Mouse (Mus musculus): ENCODE measurements at regions not wholly inside any gene's neighbourhood (a gene's known extent, or its start where the extent isn't known, plus 50 kb on each side); places are given as distances from the start of the nearest gene placed in this dataset.

- no peak for ATAC-seq (ENCODE audit: low read depth)
- WGBS (ENCODE audit: insufficient replicate concordance): 81% methylated on average over 7 of the region's 7 CpGs
Measured at GRCm38 (mm10) chr12:79999868-80000370, 112.9 kb downstream of the Zfp36l1 start.

GRCm38 (mm10) chr12:79998788-79999187, 114.0 kb downstream of the Zfp36l1 start:
- no peak overlapping the region for H3K4me2 ChIP-seq (ENCODE audit: low read depth, low read length)
- no peak overlapping the region for H3K27ac ChIP-seq (ENCODE audit: low read length)
- H3K36me3 ChIP-seq (ENCODE audit: control insufficient read depth, insufficient read depth): no peaks in the 10 kb centered on the region
- peaks cover 13% of the 10 kb centered on the region for H3K4me1 ChIP-seq (ENCODE audit: control insufficient read depth, low read depth, low read length)
- no peak overlapping the region for H3K4me3 ChIP-seq (ENCODE audit: low read depth, low read length)
- WGBS (ENCODE audit: insufficient replicate concordance): 67% methylated on average over 5 of the region's 5 CpGs
- no peaks in the 10 kb centered on the region for H3K9me3 ChIP-seq (replicated peaks; ENCODE audit: control insufficient read depth, low read length)
- H3K27me3 ChIP-seq (ENCODE audit: control insufficient read depth, insufficient read depth, low read depth, low read length): no peaks in the 10 kb centered on the region
- no peak for ATAC-seq (ENCODE audit: low read depth)
- H3K9ac ChIP-seq (ENCODE audit: low read depth, low read length): no peak overlapping the region

More at GRCm38 (mm10) chr12:79999868-80000370, 112.9 kb downstream of the Zfp36l1 start:
- Histone ChIP-seq H3K27me3 (ENCODE audit: control insufficient read depth, insufficient read depth, low read depth, low read length) (no peaks in the 10 kb centered on the region), H3K4me3 (ENCODE audit: low read depth, low read length) (no peak overlapping the region), H3K9me3 (replicated peaks; ENCODE audit: control insufficient read depth, low read length) (no peaks in the 10 kb centered on the region), H3K4me2 (ENCODE audit: low read depth, low read length) (no peak overlapping the region), H3K4me1 (ENCODE audit: control insufficient read depth, low read depth, low read length) (peaks cover 3% of the 10 kb centered on the region), H3K36me3 (ENCODE audit: control insufficient read depth, insufficient read depth) (no peaks in the 10 kb centered on the region), H3K9ac (ENCODE audit: low read depth, low read length) (no peak overlapping the region), H3K27ac (ENCODE audit: low read length) (no peak overlapping the region)

- Histone ChIP-seq H3K27me3 (ENCODE audit: control insufficient read depth, insufficient read depth, low read depth, low read length) (no peaks in the 10 kb centered on the region), H3K27ac (ENCODE audit: low read length) (no peak overlapping the region), H3K9ac (ENCODE audit: low read depth, low read length) (no peak overlapping the region), H3K4me3 (ENCODE audit: low read depth, low read length) (no peak overlapping the region), H3K4me2 (ENCODE audit: low read depth, low read length) (no peak overlapping the region), H3K9me3 (replicated peaks; ENCODE audit: control insufficient read depth, low read length) (no peaks in the 10 kb centered on the region), H3K4me1 (ENCODE audit: control insufficient read depth, low read depth, low read length) (peaks cover 18% of the 10 kb centered on the region), H3K36me3 (ENCODE audit: control insufficient read depth, insufficient read depth) (no peaks in the 10 kb centered on the region)
- 55% methylated on average over 2 of the region's 2 CpGs for WGBS (ENCODE audit: insufficient replicate concordance)
- no peak for ATAC-seq (ENCODE audit: low read depth)
Measured at GRCm38 (mm10) chr12:79998339-79998738, 114.5 kb downstream of the Zfp36l1 start.

- H3K36me3 ChIP-seq (ENCODE audit: control insufficient read depth, insufficient read depth): no peaks in the 10 kb centered on the region
- WGBS (ENCODE audit: insufficient replicate concordance): 57% methylated on average over 4 of the region's 4 CpGs
- no peak overlapping the region for H3K27ac ChIP-seq (ENCODE audit: low read length)
- ATAC-seq (ENCODE audit: low read depth): no peak
- no peak overlapping the region for H3K4me3 ChIP-seq (ENCODE audit: low read depth, low read length)
- no peaks in the 10 kb centered on the region for H3K9me3 ChIP-seq (replicated peaks; ENCODE audit: control insufficient read depth, low read length)
- H3K4me1 ChIP-seq (ENCODE audit: control insufficient read depth, low read depth, low read length): peaks cover 18% of the 10 kb centered on the region
- H3K4me2 ChIP-seq (ENCODE audit: low read depth, low read length): no peak overlapping the region
- H3K9ac ChIP-seq (ENCODE audit: low read depth, low read length): no peak overlapping the region
- no peaks in the 10 kb centered on the region for H3K27me3 ChIP-seq (ENCODE audit: control insufficient read depth, insufficient read depth, low read depth, low read length)
Measured at GRCm38 (mm10) chr12:79997201-79997600, 115.6 kb downstream of the Zfp36l1 start.

GRCm38 (mm10) chr12:79995521-79996094, 117.2 kb downstream of the Zfp36l1 start:
- Histone ChIP-seq H3K4me3 (ENCODE audit: low read depth, low read length) (no peak overlapping the region), H3K27me3 (ENCODE audit: control insufficient read depth, insufficient read depth, low read depth, low read length) (no peaks in the 10 kb centered on the region)
- ATAC-seq (ENCODE audit: low read depth): no peak

GRCm38 (mm10) chr12:79993821-79994571, 118.8 kb downstream of the Zfp36l1 start:
- Histone ChIP-seq H3K4me1 (ENCODE audit: control insufficient read depth, low read depth, low read length) (peaks cover 26% of the 10 kb centered on the region), H3K36me3 (ENCODE audit: control insufficient read depth, insufficient read depth) (no peaks in the 10 kb centered on the region), H3K4me2 (ENCODE audit: low read depth, low read length) (no peak overlapping the region), H3K27ac (ENCODE audit: low read length) (peak overlapping the region; percentile 21; the same call in 1 of the 2 replicates), H3K9me3 (replicated peaks; ENCODE audit: control insufficient read depth, low read length) (no peaks in the 10 kb centered on the region), H3K9ac (ENCODE audit: low read depth, low read length) (no peak overlapping the region), H3K4me3 (ENCODE audit: low read depth, low read length) (no peak overlapping the region), H3K27me3 (ENCODE audit: control insufficient read depth, insufficient read depth, low read depth, low read length) (no peaks in the 10 kb centered on the region)
- ATAC-seq (ENCODE audit: low read depth): peak; percentile 64; the same call in 1 of the 2 replicates
- 11% methylated on average over 5 of the region's 5 CpGs for WGBS (ENCODE audit: insufficient replicate concordance)

More at GRCm38 (mm10) chr12:79995521-79996094, 117.2 kb downstream of the Zfp36l1 start:
- H3K9ac ChIP-seq (ENCODE audit: low read depth, low read length): no peak overlapping the region
- WGBS (ENCODE audit: insufficient replicate concordance): 75% methylated on average over 4 of the region's 4 CpGs
- no peaks in the 10 kb centered on the region for H3K9me3 ChIP-seq (replicated peaks; ENCODE audit: control insufficient read depth, low read length)
- H3K4me1 ChIP-seq (ENCODE audit: control insufficient read depth, low read depth, low read length): peaks cover 14% of the 10 kb centered on the region
- no peak overlapping the region for H3K4me2 ChIP-seq (ENCODE audit: low read depth, low read length)
- no peak overlapping the region for H3K27ac ChIP-seq (ENCODE audit: low read length)
- no peaks in the 10 kb centered on the region for H3K36me3 ChIP-seq (ENCODE audit: control insufficient read depth, insufficient read depth)

- H3K4me1 ChIP-seq (ENCODE audit: control insufficient read depth, low read depth, low read length): peaks cover 54% of the 10 kb centered on the region
- 67% methylated on average over 5 of the region's 5 CpGs for whole genome bisulfite sequencing (ENCODE audit: insufficient replicate concordance)
- no peak for ATAC-seq (ENCODE audit: low read depth)
Measured at GRCm38 (mm10) chr12:79991279-79991678, 121.5 kb downstream of the Zfp36l1 start.

GRCm38 (mm10) chr12:79990751-79991150, 122.1 kb downstream of the Zfp36l1 start:
- Histone ChIP-seq H3K36me3 (ENCODE audit: control insufficient read depth, insufficient read depth) (no peaks in the 10 kb centered on the region), H3K9me3 (replicated peaks; ENCODE audit: control insufficient read depth, low read length) (no peaks in the 10 kb centered on the region), H3K27me3 (ENCODE audit: control insufficient read depth, insufficient read depth, low read depth, low read length) (no peaks in the 10 kb centered on the region), H3K4me1 (ENCODE audit: control insufficient read depth, low read depth, low read length) (peaks cover 59% of the 10 kb centered on the region), H3K9ac (ENCODE audit: low read depth, low read length) (no peak overlapping the region), H3K4me2 (ENCODE audit: low read depth, low read length) (no peak overlapping the region), H3K4me3 (ENCODE audit: low read depth, low read length) (no peak overlapping the region), H3K27ac (ENCODE audit: low read length) (0 out of 2 replicates have a peak overlapping the region, but pooled peaks have one; percentile 4)
- WGBS (ENCODE audit: insufficient replicate concordance): 74% methylated on average over 4 of the region's 4 CpGs
- no peak for ATAC-seq (ENCODE audit: low read depth)

More at GRCm38 (mm10) chr12:79991279-79991678, 121.5 kb downstream of the Zfp36l1 start:
- no peaks in the 10 kb centered on the region for H3K9me3 ChIP-seq (replicated peaks; ENCODE audit: control insufficient read depth, low read length)
- H3K9ac ChIP-seq (ENCODE audit: low read depth, low read length): no peak overlapping the region
- H3K4me2 ChIP-seq (ENCODE audit: low read depth, low read length): no peak overlapping the region
- no peak overlapping the region for H3K27ac ChIP-seq (ENCODE audit: low read length)
- no peaks in the 10 kb centered on the region for H3K27me3 ChIP-seq (ENCODE audit: control insufficient read depth, insufficient read depth, low read depth, low read length)
- no peak overlapping the region for H3K4me3 ChIP-seq (ENCODE audit: low read depth, low read length)
- no peaks in the 10 kb centered on the region for H3K36me3 ChIP-seq (ENCODE audit: control insufficient read depth, insufficient read depth)

DNA sequence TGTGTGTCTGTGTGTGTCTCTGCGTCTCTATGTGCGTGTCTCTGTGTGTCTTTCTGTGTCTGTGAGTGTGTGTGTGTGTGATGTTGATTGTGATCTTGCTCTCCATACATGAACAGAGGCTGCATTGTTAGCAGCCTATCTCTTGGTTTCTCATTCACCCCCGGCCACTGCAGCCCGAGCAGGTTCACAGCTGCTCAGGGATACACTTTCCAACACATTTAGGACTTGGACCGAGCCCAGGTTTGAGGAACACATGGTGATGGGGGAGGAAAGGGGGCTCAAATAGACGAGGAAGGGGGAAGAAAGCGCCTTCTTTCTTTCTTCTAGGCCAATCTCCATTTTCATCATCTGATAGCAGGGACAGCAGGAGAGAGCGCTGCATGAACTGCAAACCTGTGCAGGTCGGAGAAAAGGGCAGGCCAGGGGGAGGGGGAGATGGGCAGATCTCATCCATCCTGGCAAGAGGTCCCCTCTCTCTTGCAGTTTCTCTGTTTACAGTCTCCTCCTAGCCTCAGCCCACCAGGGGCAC, 123.2 kb downstream of the Zfp36l1 start:
- no peak overlapping the region; the same call in 1 of the 2 replicates for H3K27ac ChIP-seq (ENCODE audit: low read length)
- peaks cover 66% of the 10 kb centered on the region for H3K4me1 ChIP-seq (ENCODE audit: control insufficient read depth, low read depth, low read length)
- no peak overlapping the region for H3K9ac ChIP-seq (ENCODE audit: low read depth, low read length)
- no peak overlapping the region for H3K4me2 ChIP-seq (ENCODE audit: low read depth, low read length)
- ATAC-seq (ENCODE audit: low read depth): no peak
- H3K36me3 ChIP-seq (ENCODE audit: control insufficient read depth, insufficient read depth): no peaks in the 10 kb centered on the region
- H3K9me3 ChIP-seq (replicated peaks; ENCODE audit: control insufficient read depth, low read length): no peaks in the 10 kb centered on the region
- WGBS (ENCODE audit: insufficient replicate concordance): 57% methylated on average over 9 of the region's 9 CpGs
- H3K27me3 ChIP-seq (ENCODE audit: control insufficient read depth, insufficient read depth, low read depth, low read length): no peaks in the 10 kb centered on the region
- no peak overlapping the region for H3K4me3 ChIP-seq (ENCODE audit: low read depth, low read length)

Measured in liver, embryonic 16.5 days (tissue).